27 mouse cellular contexts compared by ENCODE assay signal in genomic region chr12:99617241-99617804, GRCm38 (mm10).
"Had no signal": no experiment of that assay in that cellular context is flagged by ENCODE, and none has a peak within 500 bp of the region (broad histone marks: within the 10 kb centered on the region; RNA-seq: fewer than 3 reads in every experiment).

No protein-coding gene starts in this region.

- H3K27me3 ChIP-seq: heart, embryonic 13.5 days; heart, embryonic 15.5 days; intestine, embryonic 15.5 days; limb, embryonic 13.5 days; limb, embryonic 15.5 days; liver, embryonic 12.5 days had no signal

- H3K4me2 ChIP-seq: heart, embryonic 13.5 days; heart, embryonic 15.5 days; hindbrain, embryonic 12.5 days; hindbrain, embryonic 14.5 days; intestine, embryonic 15.5 days; limb, embryonic 13.5 days; limb, embryonic 15.5 days; liver, embryonic 12.5 days had no signal

- DNase-seq: gastrocnemius, adult 2 months; gastrocnemius, postnatal 10 days; gastrocnemius, postnatal 25 days; heart, postnatal 14 days; heart, postnatal 36 days; kidney, adult 18-20 months; kidney, adult 8-10 months; kidney, postnatal 10 days; kidney, postnatal 25 days; kidney, postnatal 4 days; layer of hippocampus, postnatal 36 days; left cerebral cortex, postnatal 4 days had no signal

- H3K9me3 ChIP-seq: heart, embryonic 15.5 days; hindbrain, embryonic 10.5 days; hindbrain, embryonic 12.5 days; intestine, embryonic 15.5 days; limb, embryonic 13.5 days; limb, embryonic 15.5 days; liver, embryonic 12.5 days had no signal

- H3K9ac ChIP-seq: heart, embryonic 13.5 days; heart, embryonic 15.5 days; hindbrain, embryonic 12.5 days; hindbrain, embryonic 14.5 days; intestine, embryonic 15.5 days; limb, embryonic 13.5 days; limb, embryonic 15.5 days; liver, embryonic 12.5 days; liver, embryonic 14.5 days had no signal

- H3K4me1 ChIP-seq: hindbrain, embryonic 12.5 days; intestine, embryonic 15.5 days; limb, embryonic 13.5 days; limb, embryonic 15.5 days; liver, embryonic 12.5 days had no signal

- H3K36me3 ChIP-seq: heart, embryonic 13.5 days; heart, embryonic 15.5 days; hindbrain, embryonic 10.5 days; hindbrain, embryonic 12.5 days; intestine, embryonic 15.5 days; limb, embryonic 13.5 days; limb, embryonic 15.5 days; liver, embryonic 12.5 days had no signal

- H3K27ac ChIP-seq: gastrocnemius, adult 2 months; heart, adult 2 months; heart, embryonic 13.5 days; heart, embryonic 15.5 days; hindbrain, embryonic 12.5 days; hindbrain, embryonic 14.5 days; intestine, embryonic 15.5 days; layer of hippocampus, adult 2 months; limb, embryonic 13.5 days; limb, embryonic 15.5 days; liver, embryonic 12.5 days; liver, embryonic 14.5 days had no signal

- ATAC-seq: hindbrain, embryonic 16.5 days; inflammation-experienced regulatory T-cells, adult 6 months; intestine, embryonic 15.5 days; intestine, postnatal 0 days; liver, embryonic 12.5 days had no signal

- H3K4me3 ChIP-seq: gastrocnemius, adult 2 months; heart, adult 2 months; heart, embryonic 13.5 days; heart, embryonic 15.5 days; hindbrain, embryonic 10.5 days; hindbrain, embryonic 12.5 days; intestine, embryonic 15.5 days; layer of hippocampus, adult 2 months; limb, embryonic 13.5 days; limb, embryonic 15.5 days; liver, embryonic 12.5 days had no signal
